Mouse (Mus musculus): Measurements from ENCODE around the gene Vangl2. TPM values are rescaled to one million over a fixed set of nuclear protein-coding genes. Genes with fewer than 3 reads are reported as not detected.

Gene Vangl2
- total and polyA plus RNA-seq, 2 experiments: 0.28 to 0.49 TPM

DNA sequence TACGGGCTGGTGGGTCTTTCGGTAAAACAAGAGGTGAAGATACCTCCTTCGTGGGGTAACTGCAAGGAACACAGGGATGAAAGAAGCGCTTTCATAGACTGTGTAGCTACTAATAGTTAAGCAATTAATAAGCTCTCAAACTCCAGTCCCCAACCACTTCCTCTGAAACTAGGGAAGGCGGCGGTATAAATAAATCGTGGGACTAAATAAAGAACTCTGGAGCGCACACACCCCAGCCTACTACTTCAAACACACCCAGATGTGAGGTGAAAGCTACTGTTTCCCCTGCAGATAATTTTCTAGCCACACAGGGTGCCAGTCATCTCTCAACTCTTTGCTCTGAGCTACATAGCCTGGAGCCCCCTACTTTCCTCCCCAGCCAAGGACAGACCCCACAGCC is 12.2 kb downstream of the Vangl2 start:
- TF ChIP-seq CTCF (IDR thresholded peaks at IDR 0.05; ENCODE audit: low read depth, low read length) (no peak), POLR2A (IDR thresholded peaks at IDR 0.05; ENCODE audit: extremely low read depth, insufficient read depth, low read length) (no peak)
- Histone ChIP-seq H3K4me3 (ENCODE audit: insufficient read depth, low read depth, low read length) (no peak overlapping the region), H3K4me1 (ENCODE audit: control insufficient read depth, insufficient read depth, low read length) (no peaks in the 10 kb centered on the region), H3K36me3 (ENCODE audit: control insufficient read depth, insufficient read depth, low read length) (no peaks in the 10 kb centered on the region), H3K9ac (ENCODE audit: low read depth, low read length) (no peak overlapping the region), H3K79me2 (ENCODE audit: control insufficient read depth, insufficient read depth, low read length) (no peaks in the 10 kb centered on the region), H3K27me3 (ENCODE audit: control insufficient read depth, insufficient read depth, low read length) (no peaks in the 10 kb centered on the region), H3K27ac (replicated peaks; ENCODE audit: insufficient read depth, low read depth, low read length) (no peak overlapping the region)
- DNase-seq (ENCODE audit: extremely low read depth, low read depth, low spot score): no peak
- 78% methylated on average over 8 of the region's 8 CpGs for WGBS

DNA sequence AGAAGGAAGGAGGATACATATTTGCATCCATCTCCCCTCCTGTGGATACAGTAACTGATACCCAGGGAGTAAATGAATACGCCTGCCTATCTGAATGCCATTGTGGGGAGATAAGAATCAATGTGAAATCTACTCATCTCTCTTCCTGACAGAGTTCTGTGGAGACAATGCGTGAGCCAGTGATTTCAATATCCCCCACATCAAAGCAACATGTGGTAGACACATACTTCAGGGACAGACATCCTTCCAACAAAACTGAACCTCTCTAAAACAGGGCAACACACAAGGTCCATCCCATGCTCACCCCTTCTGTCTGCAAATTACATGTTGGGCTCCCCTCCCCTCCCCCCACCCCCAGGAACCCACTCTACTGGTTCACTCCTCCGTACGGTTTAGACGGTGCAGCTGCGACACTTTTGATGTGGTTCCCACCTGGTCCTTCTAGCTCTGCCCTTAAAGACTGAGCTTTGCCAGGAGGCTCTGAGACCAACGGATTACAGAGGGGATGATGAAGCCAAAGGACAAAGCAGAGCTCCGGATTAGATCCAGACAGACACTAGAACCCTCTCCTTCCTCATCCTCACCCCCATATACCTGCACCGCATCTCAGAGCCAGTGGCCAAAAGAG is 12.8 kb downstream of the Vangl2 start:
- DNase-seq (ENCODE audit: extremely low read depth, low read depth, low spot score): no peak
- Histone ChIP-seq H3K4me1 (ENCODE audit: control insufficient read depth, insufficient read depth, low read length) (no peaks in the 10 kb centered on the region), H3K36me3 (ENCODE audit: control insufficient read depth, insufficient read depth, low read length) (no peaks in the 10 kb centered on the region), H3K79me2 (ENCODE audit: control insufficient read depth, insufficient read depth, low read length) (no peaks in the 10 kb centered on the region), H3K9ac (ENCODE audit: low read depth, low read length) (no peak overlapping the region), H3K4me3 (ENCODE audit: insufficient read depth, low read depth, low read length) (no peak overlapping the region), H3K27me3 (ENCODE audit: control insufficient read depth, insufficient read depth, low read length) (no peaks in the 10 kb centered on the region), H3K27ac (replicated peaks; ENCODE audit: insufficient read depth, low read depth, low read length) (no peak overlapping the region)
- 88% methylated on average over 9 of the region's 9 CpGs for WGBS
- no peak for TF ChIP-seq CTCF (IDR thresholded peaks at IDR 0.05; ENCODE audit: low read depth, low read length)
- TF ChIP-seq POLR2A (IDR thresholded peaks at IDR 0.05; ENCODE audit: extremely low read depth, insufficient read depth, low read length): no peak

DNA sequence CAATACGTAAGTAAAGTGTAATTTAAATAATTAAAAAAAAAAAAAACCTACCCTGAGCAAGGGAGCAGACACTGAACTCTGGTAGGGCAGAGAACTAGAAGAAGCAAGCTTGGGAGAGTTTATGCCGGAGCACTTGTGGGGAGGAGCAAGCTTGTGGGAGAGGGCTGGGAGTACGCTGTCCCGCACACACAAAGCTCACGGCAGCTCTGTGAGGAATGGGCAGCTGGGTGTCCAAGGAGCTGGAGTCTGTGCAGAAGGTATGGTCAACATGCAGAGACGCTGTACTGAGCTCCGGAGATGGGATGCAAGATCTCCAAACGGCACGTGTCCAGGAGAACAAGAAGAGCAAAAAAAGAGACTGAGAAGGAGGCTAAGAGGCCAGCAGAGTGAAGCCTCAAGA is 13.5 kb downstream of the Vangl2 start:
- Histone ChIP-seq H3K27ac (replicated peaks; ENCODE audit: insufficient read depth, low read depth, low read length) (no peak overlapping the region), H3K27me3 (ENCODE audit: control insufficient read depth, insufficient read depth, low read length) (no peaks in the 10 kb centered on the region), H3K4me1 (ENCODE audit: control insufficient read depth, insufficient read depth, low read length) (no peaks in the 10 kb centered on the region), H3K36me3 (ENCODE audit: control insufficient read depth, insufficient read depth, low read length) (no peaks in the 10 kb centered on the region), H3K9ac (ENCODE audit: low read depth, low read length) (no peak overlapping the region), H3K79me2 (ENCODE audit: control insufficient read depth, insufficient read depth, low read length) (no peaks in the 10 kb centered on the region), H3K4me3 (ENCODE audit: insufficient read depth, low read depth, low read length) (no peak overlapping the region)
- WGBS: 91% methylated on average over 9 of the region's 9 CpGs
- DNase-seq (ENCODE audit: extremely low read depth, low read depth, low spot score): no peak
- TF ChIP-seq CTCF (IDR thresholded peaks at IDR 0.05; ENCODE audit: low read depth, low read length) (no peak), POLR2A (IDR thresholded peaks at IDR 0.05; ENCODE audit: extremely low read depth, insufficient read depth, low read length) (no peak)

DNA sequence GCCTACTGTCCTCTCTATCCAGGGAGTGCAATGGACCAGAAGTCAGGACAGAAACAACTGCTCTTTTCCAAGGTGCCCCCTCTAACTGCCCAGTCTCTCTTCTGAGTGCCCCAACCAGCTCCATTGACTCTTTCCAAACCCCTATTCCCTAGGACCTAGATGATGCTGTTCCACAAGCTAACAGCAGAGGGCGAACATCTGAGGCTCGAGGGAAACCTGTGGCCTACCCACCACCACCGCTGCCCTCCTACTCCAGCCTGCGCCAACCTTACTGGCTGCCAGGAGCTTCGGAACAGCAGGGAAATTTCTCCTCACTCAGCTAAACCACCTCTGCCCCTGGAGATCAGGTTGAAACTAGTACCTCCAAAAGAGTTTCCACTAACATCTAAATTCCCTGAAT is 16.2 kb downstream of the Vangl2 start:
- 15% methylated on average over 5 of the region's 5 CpGs for WGBS
- H3K9ac ChIP-seq (ENCODE audit: low read depth, low read length): no peak overlapping the region
- H3K4me3 ChIP-seq (ENCODE audit: insufficient read depth, low read depth, low read length): no peak overlapping the region
- no peak for TF ChIP-seq POLR2A (IDR thresholded peaks at IDR 0.05; ENCODE audit: extremely low read depth, insufficient read depth, low read length)
- TF ChIP-seq CTCF (IDR thresholded peaks at IDR 0.05; ENCODE audit: low read depth, low read length): peak; percentile 76
- H3K27ac ChIP-seq (replicated peaks; ENCODE audit: insufficient read depth, low read depth, low read length): no peak overlapping the region
- H3K79me2 ChIP-seq (ENCODE audit: control insufficient read depth, insufficient read depth, low read length): no peaks in the 10 kb centered on the region
- H3K27me3 ChIP-seq (ENCODE audit: control insufficient read depth, insufficient read depth, low read length): no peaks in the 10 kb centered on the region
- H3K36me3 ChIP-seq (ENCODE audit: control insufficient read depth, insufficient read depth, low read length): no peaks in the 10 kb centered on the region
- peak; percentile 10 for DNase-seq (ENCODE audit: extremely low read depth, low read depth, low spot score)
- no peaks in the 10 kb centered on the region for H3K4me1 ChIP-seq (ENCODE audit: control insufficient read depth, insufficient read depth, low read length)

DNA sequence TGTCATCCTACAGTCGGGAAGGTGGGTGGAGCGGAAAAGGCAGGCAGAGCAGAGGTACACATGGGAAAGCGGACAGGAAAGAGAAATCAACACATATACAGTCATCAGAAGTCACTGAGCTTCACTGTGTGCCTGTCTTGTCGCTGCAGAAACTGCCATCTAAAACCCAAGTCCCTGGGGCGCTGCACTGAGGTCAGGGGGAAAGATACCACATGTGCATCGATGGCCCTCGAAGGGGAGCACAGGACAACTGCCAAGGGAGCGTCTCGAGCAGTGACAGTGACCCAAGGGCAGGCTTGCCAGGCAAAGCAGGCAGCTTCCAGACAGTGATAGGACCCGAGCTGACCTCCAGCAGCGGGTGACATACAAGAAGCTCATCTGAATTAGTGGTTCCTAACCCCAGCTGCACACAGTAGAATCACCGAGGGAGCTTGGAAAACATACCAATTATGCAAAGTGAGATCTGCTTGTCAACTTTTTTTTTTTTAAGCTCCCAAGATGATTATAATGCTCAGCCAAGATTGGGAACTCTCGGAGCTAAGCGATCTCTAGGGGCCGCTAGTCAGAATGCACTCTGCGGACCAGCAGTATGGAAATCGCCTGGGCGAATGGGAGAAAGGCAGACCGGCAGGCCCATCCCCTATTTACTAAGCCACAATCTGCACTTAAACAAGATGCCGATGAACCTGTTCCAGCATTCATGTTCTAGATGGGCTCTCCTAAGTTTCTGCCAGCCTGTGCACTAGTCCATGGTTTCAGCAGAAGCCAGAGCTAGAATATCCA is 18.0 kb downstream of the Vangl2 start:
- 96% methylated on average over 20 of the region's 20 CpGs for WGBS
- Histone ChIP-seq H3K79me2 (ENCODE audit: control insufficient read depth, insufficient read depth, low read length) (no peaks in the 10 kb centered on the region), H3K27me3 (ENCODE audit: control insufficient read depth, insufficient read depth, low read length) (no peaks in the 10 kb centered on the region), H3K9ac (ENCODE audit: low read depth, low read length) (no peak overlapping the region), H3K4me3 (ENCODE audit: insufficient read depth, low read depth, low read length) (no peak overlapping the region), H3K27ac (replicated peaks; ENCODE audit: insufficient read depth, low read depth, low read length) (no peak overlapping the region), H3K36me3 (ENCODE audit: control insufficient read depth, insufficient read depth, low read length) (no peaks in the 10 kb centered on the region), H3K4me1 (ENCODE audit: control insufficient read depth, insufficient read depth, low read length) (no peaks in the 10 kb centered on the region)
- TF ChIP-seq POLR2A (IDR thresholded peaks at IDR 0.05; ENCODE audit: extremely low read depth, insufficient read depth, low read length) (no peak), CTCF (IDR thresholded peaks at IDR 0.05; ENCODE audit: low read depth, low read length) (no peak)
- DNase-seq (ENCODE audit: extremely low read depth, low read depth, low spot score): no peak

DNA sequence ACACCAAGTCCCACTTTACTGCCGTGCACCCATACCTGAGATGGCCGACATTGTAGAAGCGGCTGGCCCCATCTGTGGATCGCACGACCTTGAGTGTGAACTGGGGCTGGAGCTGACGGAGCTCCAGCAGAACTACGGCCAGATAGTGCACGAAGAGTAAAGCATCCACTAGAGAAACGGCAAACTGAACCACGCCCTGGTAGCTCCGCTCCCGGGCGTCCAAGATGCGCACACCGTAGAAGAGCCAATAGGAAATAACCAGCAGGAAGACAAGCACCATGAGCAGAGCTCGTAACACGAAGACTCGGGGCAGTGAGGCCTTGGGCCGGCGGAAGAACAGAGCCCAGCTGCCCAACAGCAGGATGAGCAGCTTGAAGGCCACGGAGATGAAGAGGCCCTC is 18.8 kb downstream of the Vangl2 start:
- no peaks in the 10 kb centered on the region for H3K27me3 ChIP-seq (ENCODE audit: control insufficient read depth, insufficient read depth, low read length)
- H3K79me2 ChIP-seq (ENCODE audit: control insufficient read depth, insufficient read depth, low read length): no peaks in the 10 kb centered on the region
- no peak overlapping the region for H3K4me3 ChIP-seq (ENCODE audit: insufficient read depth, low read depth, low read length)
- TF ChIP-seq POLR2A (IDR thresholded peaks at IDR 0.05; ENCODE audit: extremely low read depth, insufficient read depth, low read length) (no peak), CTCF (IDR thresholded peaks at IDR 0.05; ENCODE audit: low read depth, low read length) (no peak)
- H3K4me1 ChIP-seq (ENCODE audit: control insufficient read depth, insufficient read depth, low read length): no peaks in the 10 kb centered on the region
- H3K36me3 ChIP-seq (ENCODE audit: control insufficient read depth, insufficient read depth, low read length): no peaks in the 10 kb centered on the region
- no peak for DNase-seq (ENCODE audit: extremely low read depth, low read depth, low spot score)
- 98% methylated on average over 21 of the region's 21 CpGs for WGBS
- no peak overlapping the region for H3K9ac ChIP-seq (ENCODE audit: low read depth, low read length)
- H3K27ac ChIP-seq (replicated peaks; ENCODE audit: insufficient read depth, low read depth, low read length): no peak overlapping the region

Data from liver, adult 2 months (tissue).